Mouse (Mus musculus) urinary bladder, adult 18-20 months (tissue): ENCODE measurements around the gene Zbtb16.
A peak's percentile ranks its signal among the peaks of the same experiment; 100 is the strongest.

ENCODE experiments used
- DNase-seq, 2 experiments: peaks; one replicate each; pipeline ENCODE4 v3.0.0; 2022; ENCODE audit warnings: low spot score in 2 of 2, mixed read lengths in 2 of 2

Gene Zbtb16

DNA sequence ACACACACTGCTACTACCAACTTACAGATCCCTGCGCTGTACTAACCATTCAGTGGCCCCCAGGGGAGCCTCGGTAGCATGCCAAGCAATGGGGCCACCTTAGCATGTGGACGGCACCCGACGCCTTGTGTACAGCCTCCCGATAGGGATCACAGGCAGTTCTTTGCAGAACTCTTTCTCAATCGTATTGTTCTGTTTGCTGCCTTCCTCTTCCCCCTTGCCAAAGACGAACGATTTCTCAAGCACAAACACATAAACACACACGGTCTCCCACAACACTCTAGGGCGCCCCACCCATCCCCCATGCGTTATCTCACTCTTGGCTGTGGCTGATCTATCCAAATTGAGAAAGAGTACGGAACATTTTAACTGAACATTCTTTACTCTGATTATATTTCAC, 91.1 kb downstream of the Zbtb16 start:
- DNase-seq = peak; percentile 62 to 90

- no peak for DNase-seq
Observed at GRCm38 (mm10) chr9:48744451-48744850, 91.6 kb downstream of the Zbtb16 start.

DNA sequence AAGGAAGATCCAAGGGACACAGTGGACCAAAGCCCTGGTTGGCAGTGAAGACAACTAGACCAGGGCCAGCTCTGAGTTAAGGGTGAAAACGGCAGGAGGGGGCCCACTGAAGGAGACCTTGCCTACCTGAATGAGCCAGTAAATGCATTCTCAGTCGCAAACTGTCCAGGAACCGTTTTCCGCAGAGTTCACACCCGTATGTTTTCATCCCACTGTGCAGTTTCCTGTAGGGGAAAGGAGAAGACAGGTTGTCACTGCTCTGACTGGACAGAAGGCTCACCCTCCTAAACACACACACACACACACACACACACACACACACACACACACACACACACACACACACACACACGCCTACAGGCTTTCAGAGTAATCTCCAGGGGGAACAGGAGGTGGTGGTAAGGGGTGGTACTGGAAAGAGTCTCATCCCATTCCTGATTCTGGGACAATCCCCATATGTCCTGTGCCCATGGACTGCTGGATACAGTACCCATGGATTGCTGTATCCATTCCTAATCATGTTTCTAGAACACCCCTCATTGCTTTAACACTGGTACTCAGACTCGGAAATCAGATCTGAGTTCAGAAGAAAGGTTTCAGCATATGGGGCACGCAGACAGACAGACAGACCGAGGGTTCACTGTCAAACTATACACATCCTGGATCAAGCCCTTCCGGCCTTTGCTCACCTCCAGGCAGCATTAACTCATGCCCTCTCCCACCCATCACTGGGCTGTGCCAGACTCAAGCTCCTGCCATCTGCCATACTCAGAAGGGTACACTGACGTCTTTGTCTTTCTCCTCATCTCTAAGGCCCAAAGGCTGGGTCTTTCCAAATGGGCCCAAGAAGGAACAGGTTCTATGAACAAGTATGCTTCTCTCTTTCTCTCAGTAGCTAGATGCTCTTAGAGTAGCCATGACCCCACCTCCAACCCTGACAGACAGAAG, 92.4 kb downstream of the Zbtb16 start:
- DNase-seq = no peak

- no peak for DNase-seq
Observed at GRCm38 (mm10) chr9:48742150-48742549, 93.9 kb downstream of the Zbtb16 start.

DNA sequence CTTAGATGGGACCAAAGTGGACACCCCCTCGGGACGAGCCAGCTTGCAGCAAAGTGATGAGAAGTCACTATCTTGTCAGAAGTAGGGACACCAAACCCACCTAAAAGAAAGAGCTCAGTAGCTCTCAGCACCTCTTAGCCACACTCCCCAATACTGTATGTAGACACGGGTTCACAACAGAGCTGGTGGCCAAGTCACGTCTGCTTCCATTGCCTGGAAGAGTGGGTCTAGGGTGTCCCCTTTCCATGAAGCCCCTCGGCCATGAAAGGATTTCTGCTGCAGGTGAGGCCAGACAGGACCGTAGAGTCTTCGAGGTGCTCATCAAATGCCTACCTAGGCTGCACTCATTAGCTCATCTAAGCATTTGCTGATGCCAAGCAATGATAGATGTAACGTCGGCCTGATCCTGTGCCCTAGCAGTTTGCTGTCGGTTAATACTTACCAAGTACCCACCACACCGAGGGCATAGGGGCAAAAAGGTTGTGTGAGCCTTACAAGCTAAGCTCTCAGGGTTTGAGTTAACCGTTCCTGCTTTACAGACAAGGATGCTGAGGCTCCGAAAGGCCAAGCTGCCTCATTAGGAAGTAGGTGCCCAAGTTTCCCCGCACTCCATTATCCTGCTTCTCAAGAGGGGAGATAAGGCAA, 94.5 kb downstream of the Zbtb16 start:
- no peak for DNase-seq

GRCm38 (mm10) chr9:48740732-48741255, 95.2 kb downstream of the Zbtb16 start:
- DNase-seq = no peak

- peak; percentile 89 to 95 for DNase-seq
Observed at GRCm38 (mm10) chr9:48740098-48740505, 95.9 kb downstream of the Zbtb16 start.

DNA sequence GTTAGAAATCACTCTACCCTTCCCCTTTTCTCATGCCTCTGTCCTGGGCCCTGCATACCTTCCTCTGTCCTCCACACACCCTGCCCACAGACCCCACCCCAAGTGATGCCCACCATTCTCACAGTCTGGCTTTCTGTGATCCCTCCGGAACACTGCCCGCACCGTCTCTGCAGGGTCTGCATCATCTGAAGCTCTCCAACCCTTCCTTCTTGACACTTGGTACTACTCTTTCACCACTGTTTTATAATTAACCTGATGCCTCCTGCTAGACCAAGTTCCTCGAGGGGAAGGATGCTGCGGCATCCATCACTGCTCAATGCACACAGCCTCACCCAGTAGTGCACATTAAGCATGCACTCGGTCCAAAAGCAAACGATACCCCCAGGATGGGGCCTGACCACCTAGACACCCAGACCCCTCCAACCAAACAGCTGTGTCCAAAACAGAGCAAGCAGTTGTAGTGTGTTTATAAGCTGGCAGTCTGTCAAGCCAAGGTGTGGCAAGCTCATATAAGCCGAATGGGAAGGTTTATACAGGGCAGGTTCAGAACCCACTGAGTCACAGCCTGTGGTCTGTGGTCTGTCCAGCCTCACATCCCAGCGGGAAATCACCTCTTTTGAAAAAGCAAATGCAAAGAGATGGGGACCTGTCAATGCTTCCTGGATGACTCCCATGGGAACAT, 97.1 kb downstream of the Zbtb16 start:
- DNase-seq = no peak

DNA sequence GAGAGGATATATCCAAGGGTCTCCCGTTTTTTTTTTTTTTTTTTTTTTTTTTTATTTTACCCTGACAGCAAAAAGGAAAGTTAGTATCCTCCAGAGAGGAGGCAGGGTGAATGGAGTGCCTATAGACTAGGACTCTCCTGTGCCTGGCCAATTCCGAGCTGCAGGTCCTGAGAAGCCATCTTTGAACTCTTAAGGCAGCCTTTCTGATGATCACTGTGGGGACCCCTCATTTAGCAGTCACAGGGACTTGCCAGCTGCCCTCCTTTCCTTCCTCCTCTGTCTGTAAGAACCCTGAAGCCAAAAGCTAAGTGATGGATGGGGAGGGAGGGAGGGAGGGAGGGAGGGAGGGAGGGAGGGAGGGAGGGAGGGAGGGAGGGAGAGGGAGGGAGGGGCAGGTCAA, 98.1 kb downstream of the Zbtb16 start:
- DNase-seq = no peak

DNA sequence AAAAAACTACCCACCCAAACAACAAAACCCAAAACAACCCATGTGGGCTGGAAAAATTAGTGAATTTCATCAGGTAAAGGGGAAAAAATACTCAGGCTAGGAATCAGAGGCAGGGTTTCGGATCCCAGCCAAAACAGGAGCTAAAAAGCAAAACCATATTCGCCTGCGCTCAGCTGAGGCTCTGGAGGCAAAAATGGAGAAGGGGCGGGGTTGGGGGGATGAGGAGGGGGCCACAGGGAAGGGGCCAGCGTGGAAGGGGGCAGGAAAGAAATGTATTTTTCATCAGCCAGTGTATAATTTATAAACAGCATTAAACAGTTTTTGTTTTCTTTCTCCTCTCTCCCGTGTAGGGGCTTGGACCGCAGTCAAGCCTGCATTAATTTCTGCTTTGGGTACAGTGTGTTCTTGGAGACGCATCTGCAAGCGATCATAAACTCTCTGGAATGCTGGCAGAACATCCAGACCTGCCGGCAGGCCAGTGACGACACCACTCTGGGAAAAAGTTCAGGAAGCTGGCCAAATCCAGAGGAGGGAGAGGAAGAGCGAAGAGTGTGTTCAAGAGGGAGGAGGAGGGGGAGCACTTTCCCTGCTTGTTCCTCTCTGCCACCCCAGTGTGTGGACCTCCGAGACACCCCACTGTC, 98.7 kb downstream of the Zbtb16 start:
- peak in 1 of 2 experiments; percentile 91 for DNase-seq

DNA sequence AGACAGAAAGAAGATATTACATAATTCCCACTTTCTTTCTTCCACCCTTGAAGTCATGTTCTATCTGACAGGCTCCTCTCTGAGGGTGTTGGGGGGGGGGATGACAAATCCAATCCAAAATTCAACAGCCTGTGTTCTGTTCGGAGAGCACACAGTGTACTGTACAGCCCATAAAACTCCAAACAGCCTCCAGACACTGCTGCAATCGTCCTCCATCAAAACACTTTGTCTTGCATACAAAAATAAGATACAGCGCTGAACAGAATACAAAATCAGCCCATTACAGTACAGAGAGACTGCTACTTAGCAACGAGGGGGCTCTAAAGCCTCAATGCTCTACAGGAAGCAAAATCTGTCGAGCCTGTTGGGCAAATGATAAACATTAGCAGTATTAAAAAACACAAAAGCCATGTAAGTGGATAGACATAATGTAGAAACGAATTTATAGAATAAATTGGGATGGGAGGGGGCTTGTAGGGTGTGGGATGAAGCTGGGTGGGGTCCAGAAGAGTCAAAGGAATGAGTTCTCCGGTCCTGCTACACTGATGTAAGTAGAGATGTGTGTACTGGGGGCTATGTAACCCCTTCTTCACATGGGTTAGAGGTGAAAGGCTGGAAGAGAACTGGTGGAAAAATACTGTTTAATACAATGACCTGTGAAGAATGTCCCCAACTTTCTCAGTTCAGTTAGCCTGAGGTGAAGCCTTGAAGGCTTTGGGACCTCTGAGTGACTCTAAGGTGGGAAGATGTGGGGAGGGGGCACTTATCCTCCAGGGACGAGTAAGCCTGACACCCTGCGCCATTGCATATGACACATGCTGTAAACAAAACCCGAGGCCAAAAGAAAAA, 99.4 kb downstream of the Zbtb16 start:
- DNase-seq = no peak

DNA sequence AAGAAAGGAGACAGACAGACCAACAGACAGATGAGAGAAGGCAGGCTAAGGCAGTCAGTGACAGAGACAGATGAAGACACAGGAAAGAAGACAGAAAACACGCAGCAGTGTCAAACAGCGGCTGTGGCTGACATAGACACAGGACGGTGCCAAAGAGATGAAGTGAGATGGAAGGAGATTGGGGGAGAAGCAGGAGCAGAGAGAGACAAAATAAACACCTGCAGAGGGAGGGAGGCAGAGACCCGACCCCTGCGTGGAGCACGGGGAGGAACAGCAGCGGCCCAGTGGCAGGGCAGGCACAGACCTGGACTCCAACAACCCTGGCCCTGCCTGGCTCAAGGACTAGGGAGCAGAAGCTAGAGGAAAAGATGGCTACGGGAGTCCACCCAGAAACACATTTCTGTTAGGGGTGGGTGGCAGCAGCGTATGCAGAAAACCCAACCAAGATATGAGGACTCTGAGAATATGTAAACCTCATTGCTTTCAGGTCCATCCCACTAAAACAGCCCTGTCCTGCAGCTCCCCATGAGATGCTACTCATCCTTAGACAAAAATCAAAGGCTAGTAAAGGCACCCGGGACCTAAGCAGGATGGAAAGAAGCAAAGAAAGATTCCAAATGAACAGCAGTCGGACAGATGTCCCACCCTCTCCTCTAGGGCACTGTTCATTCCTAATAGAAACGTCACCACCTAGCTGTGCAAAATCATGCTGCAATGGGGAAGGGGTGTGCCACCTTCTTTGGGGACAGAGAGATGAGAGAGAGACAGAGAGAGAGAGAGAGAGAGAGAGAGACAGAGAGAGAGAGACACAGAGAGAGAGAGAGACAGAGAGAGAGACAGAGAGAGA, 100.3 kb downstream of the Zbtb16 start:
- no peak for DNase-seq

DNA sequence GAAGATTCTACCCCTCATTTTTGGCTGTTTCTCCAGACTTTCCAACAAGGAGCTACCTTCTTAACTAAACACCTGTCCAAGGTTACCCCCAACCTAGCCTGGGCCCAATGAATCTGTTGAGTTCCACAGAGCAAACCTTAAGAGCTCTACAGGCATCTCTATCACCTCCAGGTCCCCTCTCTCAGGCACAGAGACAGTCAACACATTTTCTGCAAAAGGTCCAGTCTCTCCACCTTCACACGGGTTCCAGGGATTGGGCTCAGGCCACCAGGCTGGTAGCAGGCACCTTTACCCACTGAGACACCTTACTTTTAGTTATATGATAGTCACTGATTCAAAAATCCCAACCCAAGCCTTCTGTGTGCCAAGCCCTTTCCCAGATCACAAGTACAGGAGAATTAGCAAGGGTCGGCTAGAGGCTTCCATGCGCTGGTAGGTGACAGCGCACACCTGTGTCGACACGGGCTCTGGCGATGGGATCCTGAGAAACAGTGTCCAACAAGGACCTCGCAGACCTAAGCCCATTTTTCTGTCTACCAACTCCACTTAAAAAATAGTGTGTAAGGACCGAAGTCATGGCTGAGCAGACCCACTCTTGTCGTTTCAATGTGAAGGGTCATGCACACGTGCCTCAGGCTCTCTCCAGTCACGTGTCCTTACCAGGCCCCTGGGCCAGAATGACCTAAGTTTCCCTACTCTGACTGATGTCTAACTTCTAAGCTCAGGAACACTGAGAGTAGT, 101.1 kb downstream of the Zbtb16 start:
- DNase-seq = no peak

GRCm38 (mm10) chr9:48733817-48734544, 102.0 kb downstream of the Zbtb16 start:
- peak in 1 of 2 experiments; percentile 57 for DNase-seq

GRCm38 (mm10) chr9:48733083-48733482, 102.9 kb downstream of the Zbtb16 start:
- DNase-seq = no peak

- DNase-seq = no peak
Observed at GRCm38 (mm10) chr9:48731651-48732536, 104.1 kb downstream of the Zbtb16 start.

DNA sequence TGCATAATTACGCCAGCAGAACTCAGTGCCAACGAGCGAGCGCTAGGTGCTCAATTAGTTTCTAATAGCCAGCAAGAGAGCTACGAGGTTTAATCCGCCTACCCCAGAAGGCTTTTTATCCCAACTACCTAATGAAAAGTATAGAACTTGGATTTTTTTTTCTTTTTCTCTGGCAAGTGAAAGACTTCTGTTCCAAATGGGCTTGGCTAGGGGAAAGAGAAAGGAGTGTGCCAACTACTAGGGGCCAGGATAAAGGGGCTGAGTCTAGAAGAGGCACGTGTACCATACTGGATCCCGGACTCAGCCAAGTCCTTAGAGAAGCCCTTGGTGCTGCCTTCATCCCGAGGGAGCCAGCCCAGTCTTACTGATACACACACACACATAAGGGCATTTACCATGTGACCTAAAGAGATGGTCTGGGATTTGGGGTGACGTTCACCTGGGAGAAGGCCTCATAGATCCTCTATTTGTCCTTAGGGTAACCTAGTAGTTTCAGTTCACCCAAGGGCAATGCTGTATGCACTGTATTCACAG, 105.5 kb downstream of the Zbtb16 start:
- no peak for DNase-seq
